Mouse (Mus musculus) neural tube, embryonic 14.5 days (tissue): ENCODE data around the gene Rcn2. TPM values are rescaled to one million over a fixed set of nuclear protein-coding genes. Genes with fewer than 3 reads are reported as not detected.
A peak's percentile ranks its signal among the peaks of the same experiment; 100 is the strongest.
"Not testable (repeated sequence)": the region's sequence is repeated elsewhere in the genome, so short reads cannot be mapped to it uniquely, and the experiment has no call there.

Experiments used
- ATAC-seq: fragments of 200-750 bp; cut with Nextera tagmentation; 2 replicates; pipeline ENCODE4 v1.8.0; 2017; ENCODE audit warnings: low read depth, mild to moderate bottlenecking, moderate TSS enrichment, moderate library complexity
- H3K27ac ChIP-seq: fragments of 300-500 bp; sonication (generic); 2 replicates; pipeline ENCODE4 v1.5.1; 2014; ENCODE audit warnings: low read depth, mild to moderate bottlenecking, control low read depth, low read length, moderate library complexity, mixed read lengths
- H3K27me3 ChIP-seq: fragments of 300-500 bp; sonication (generic); 2 replicates; pipeline ENCODE4 v1.6.1; 2014; ENCODE audit warnings: low read length; ENCODE audit not compliant: control insufficient read depth, insufficient read depth
- H3K36me3 ChIP-seq: fragments of 300-500 bp; sonication (generic); 2 replicates; pipeline ENCODE4 v1.6.1; 2014; ENCODE audit warnings: low read length, mixed read lengths; ENCODE audit not compliant: control insufficient read depth, insufficient read depth
- H3K4me1 ChIP-seq: fragments of 300-500 bp; sonication (generic); 2 replicates; pipeline ENCODE4 v1.6.1; 2014; ENCODE audit warnings: low read length; ENCODE audit not compliant: control insufficient read depth, insufficient read depth
- H3K4me2 ChIP-seq: fragments of 300-500 bp; sonication (generic); 2 replicates; pipeline ENCODE4 v1.6.1; 2014; ENCODE audit warnings: mild to moderate bottlenecking, low read depth, low read length, control low read depth
- H3K4me3 ChIP-seq: fragments of 300-500 bp; sonication (generic); 2 replicates; pipeline ENCODE4 v1.5.1; 2014; ENCODE audit warnings: low read depth, low read length, control low read depth, mixed read lengths
- H3K9ac ChIP-seq: fragments of 300-500 bp; sonication (generic); replicated peaks from 2 replicates; pipeline ENCODE4 v1.6.1; 2014; ENCODE audit warnings: low read depth, mild to moderate bottlenecking, control low read depth, low read length, mixed read lengths
- H3K9me3 ChIP-seq: fragments of 300-500 bp; sonication (generic); 2 replicates; pipeline ENCODE4 v1.6.1; 2016; ENCODE audit warnings: low read length; ENCODE audit not compliant: control insufficient read depth
- WGBS: fragments of 180-500 bp; shearing (Covaris S2); extraction: QIAGEN DNeasy Blood & Tissue Kit; methylation state at CpG from one replicate; pipeline ENCODE4 v1.1.7; 2014; 5-methylcytosine and 5-hydroxymethylcytosine counted together
- polyA plus RNA-seq: library from polyadenylated mRNA; unstranded; fragments of >200 nt; fragmentation: Nextera tagmentation; extraction: Ambion mirVana; gene quantifications from 2 replicates; pipeline ENCODE4 v1.2.1, GENCODE M21; 2014

The Rcn2 gene
- 263 and 265 TPM in 2 replicates for polyA plus RNA-seq

GRCm38 (mm10) chr9:56041372-56042180 is at the start of gene Rcn2:
Gene Rcn2, plus strand, starts transcription at chr9:56041845.
- Histone ChIP-seq H3K9me3 (no peaks in the 10 kb centered on the region), H3K27ac (peak within 1 kb of the TSS; percentile 91), H3K9ac (peak within 1 kb of the TSS; percentile 92), H3K4me2 (peak within 1 kb of the TSS; percentile 83), H3K4me3 (peak within 1 kb of the TSS; percentile 82), H3K4me1 (peaks cover 16% of the 10 kb centered on the region), H3K36me3 (0 out of 2 replicates have a peak, but pooled peaks cover 4% of the 10 kb centered on the region), H3K27me3 (no peaks in the 10 kb centered on the region)
- ATAC-seq: peak; percentile 99
- WGBS: under 1% methylated on average over 47 of the region's 49 CpGs

GRCm38 (mm10) chr9:56004679-56005078 is 37.0 kb upstream of the Rcn2 start:
- not testable (repeated sequence) for H3K27me3 ChIP-seq, ATAC-seq, H3K36me3 ChIP-seq, H3K9me3 ChIP-seq, H3K4me3 ChIP-seq, H3K4me2 ChIP-seq, H3K27ac ChIP-seq, H3K9ac ChIP-seq, H3K4me1 ChIP-seq
- no CpG with 5 or more reads among the region's 2 CpGs for WGBS

- Histone ChIP-seq H3K9me3 (no peaks in the 10 kb centered on the region), H3K4me1 (no peaks in the 10 kb centered on the region), H3K36me3 (no peaks in the 10 kb centered on the region), H3K9ac (no peak within 1 kb of the TSS), H3K27me3 (no peaks in the 10 kb centered on the region), H3K4me3 (no peak within 1 kb of the TSS), H3K4me2 (no peak within 1 kb of the TSS), H3K27ac (no peak within 1 kb of the TSS)
- 82% methylated on average over 4 of the region's 4 CpGs for WGBS
- no peak for ATAC-seq
These were observed 31.2 kb upstream of the Rcn2 start, which contains the start of gene 4930563M21Rik for GRCm38 (mm10) chr9:56010450-56010849. Gene 4930563M21Rik, minus strand, starts transcription at chr9:56010550.

DNA sequence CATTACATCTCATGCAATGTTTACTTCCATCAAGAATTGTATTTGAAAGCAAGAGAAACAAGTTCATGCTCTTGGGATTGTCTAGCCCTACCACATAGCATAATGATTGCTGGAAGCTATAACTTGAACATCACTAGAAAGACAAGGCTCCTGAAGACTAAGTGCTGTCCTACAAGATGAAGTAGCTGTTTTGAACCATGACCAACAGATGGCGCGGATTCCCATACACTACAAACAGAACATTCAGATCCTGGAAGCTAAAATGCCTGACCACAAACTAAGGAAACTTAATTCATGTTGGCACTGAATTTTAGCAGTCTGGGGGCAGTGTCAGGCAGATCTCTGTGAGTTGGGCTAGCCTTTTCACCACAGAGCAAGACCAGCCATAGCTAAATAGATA is 16.9 kb upstream of the Rcn2 start:
- 60% methylated on average over 2 of the region's 2 CpGs for WGBS
- no peaks in the 10 kb centered on the region for H3K36me3 ChIP-seq

GRCm38 (mm10) chr9:56027292-56027691 is 14.4 kb upstream of the Rcn2 start:
- Histone ChIP-seq H3K4me2 (no peak overlapping the region), H3K27me3 (no peaks in the 10 kb centered on the region), H3K36me3 (no peaks in the 10 kb centered on the region), H3K27ac (no peak overlapping the region), H3K4me1 (no peaks in the 10 kb centered on the region), H3K9me3 (no peaks in the 10 kb centered on the region), H3K9ac (no peak overlapping the region), H3K4me3 (no peak overlapping the region)
- no peak for ATAC-seq
- WGBS: 90% methylated on average over 16 of the region's 16 CpGs

More for the DNA sequence above, 16.9 kb upstream of the Rcn2 start:
- H3K9ac ChIP-seq: no peak overlapping the region
- H3K4me3 ChIP-seq: no peak overlapping the region
- no peaks in the 10 kb centered on the region for H3K4me1 ChIP-seq
- H3K27me3 ChIP-seq: no peaks in the 10 kb centered on the region
- H3K4me2 ChIP-seq: no peak overlapping the region
- no peak overlapping the region for H3K27ac ChIP-seq
- H3K9me3 ChIP-seq: no peaks in the 10 kb centered on the region
- no peak for ATAC-seq

DNA sequence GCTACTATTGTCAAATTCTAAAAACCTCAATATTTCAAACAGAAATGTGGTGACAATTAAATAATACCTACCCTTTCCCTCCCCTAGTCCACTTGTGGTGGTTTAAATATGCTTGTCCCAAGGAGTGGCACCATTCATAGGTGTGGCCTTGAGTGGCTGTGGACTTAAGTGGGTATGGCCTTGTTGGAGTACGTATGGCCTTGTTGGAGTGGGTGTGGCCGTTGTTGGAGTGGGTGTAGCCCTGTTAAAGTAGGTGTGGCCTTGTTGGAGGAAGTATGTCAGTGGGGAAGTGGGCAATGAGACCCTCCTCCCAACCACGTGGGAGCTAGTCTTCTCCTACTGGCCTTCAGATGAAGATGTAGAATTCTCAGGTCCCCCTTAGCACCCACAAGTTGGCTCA is 9.4 kb upstream of the Rcn2 start:
- 67% methylated on average over 3 of the region's 3 CpGs for WGBS
- Histone ChIP-seq H3K9ac (no peak overlapping the region), H3K27me3 (no peaks in the 10 kb centered on the region), H3K4me3 (no peak overlapping the region), H3K4me1 (no peaks in the 10 kb centered on the region), H3K27ac (no peak overlapping the region), H3K36me3 (no peaks in the 10 kb centered on the region), H3K4me2 (no peak overlapping the region), H3K9me3 (no peaks in the 10 kb centered on the region)
- no peak for ATAC-seq

GRCm38 (mm10) chr9:56042181-56042621 is 556 bp downstream of the Rcn2 start:
- under 1% methylated on average over 16 of the region's 16 CpGs for WGBS
- Histone ChIP-seq H3K4me2 (peak overlapping the region; percentile 83), H3K4me3 (peak overlapping the region; percentile 82), H3K9ac (peak overlapping the region; percentile 92), H3K27ac (peak overlapping the region; percentile 91), H3K36me3 (peaks cover 4% of the 10 kb centered on the region; the same call in 1 of the 2 replicates), H3K4me1 (peaks cover 16% of the 10 kb centered on the region), H3K9me3 (no peaks in the 10 kb centered on the region), H3K27me3 (no peaks in the 10 kb centered on the region)
- ATAC-seq: no peak; the same call in 1 of the 2 replicates

DNA sequence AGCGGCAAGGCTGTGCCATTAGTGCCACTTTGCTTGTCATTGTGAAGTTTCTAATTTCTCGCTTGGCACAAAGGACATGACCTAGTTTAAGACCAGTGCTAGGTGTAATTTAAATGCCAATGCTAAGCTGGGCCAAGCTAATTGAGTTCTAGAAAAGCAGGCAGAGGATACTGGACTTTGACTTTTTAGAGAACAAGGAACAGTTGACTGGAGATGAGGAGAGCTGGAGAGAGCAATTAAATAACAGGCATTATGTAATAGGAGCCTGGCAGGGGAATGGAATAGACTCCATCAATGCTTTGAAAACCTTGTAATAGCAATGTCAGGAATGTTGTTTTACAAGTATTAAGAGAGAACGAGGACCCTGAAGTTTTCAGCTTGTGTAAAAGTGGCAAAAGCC is 12.2 kb downstream of the Rcn2 start:
- Histone ChIP-seq H3K4me2 (no peak overlapping the region), H3K36me3 (peaks cover 38% of the 10 kb centered on the region), H3K9ac (no peak overlapping the region), H3K4me3 (no peak overlapping the region), H3K27ac (no peak overlapping the region), H3K9me3 (no peaks in the 10 kb centered on the region), H3K27me3 (no peaks in the 10 kb centered on the region), H3K4me1 (no peaks in the 10 kb centered on the region; the same call in 1 of the 2 replicates)
- no peak for ATAC-seq
- 49% methylated on average over 3 of the region's 3 CpGs for WGBS

GRCm38 (mm10) chr9:56056147-56056546 is 14.5 kb downstream of the Rcn2 start:
- Histone ChIP-seq H3K4me1 (no peaks in the 10 kb centered on the region), H3K27ac (no peak overlapping the region), H3K9me3 (no peaks in the 10 kb centered on the region), H3K4me3 (no peak overlapping the region), H3K36me3 (peaks cover 54% of the 10 kb centered on the region), H3K4me2 (no peak overlapping the region), H3K27me3 (no peaks in the 10 kb centered on the region), H3K9ac (no peak overlapping the region)
- WGBS: 97% methylated on average over 6 of the region's 6 CpGs
- ATAC-seq: no peak
